Mouse (Mus musculus) heart, embryonic 11.5 days (tissue): ENCODE results near the gene Bcl2l13. TPM values are rescaled to one million over a fixed set of nuclear protein-coding genes. Genes with fewer than 3 reads are reported as not detected.

Experiments
- ATAC-seq: fragments of 200-750 bp; cut with Nextera tagmentation; replicated peaks from 2 replicates; pipeline ENCODE4 v1.8.0; 2017; ENCODE audit warnings: moderate library complexity; ENCODE audit not compliant: insufficient number of reproducible peaks, low FRiP score, low TSS enrichment
- H3K27ac ChIP-seq: fragments of 300-500 bp; sonication (generic); 2 replicates; pipeline ENCODE4 v1.5.1; 2014; ENCODE audit warnings: mild to moderate bottlenecking, low read depth, low read length
- H3K27me3 ChIP-seq: fragments of 300-500 bp; sonication (generic); 2 replicates; pipeline ENCODE4 v1.6.1; 2014; ENCODE audit warnings: mild to moderate bottlenecking, low read length, mixed read lengths; ENCODE audit not compliant: control insufficient read depth, insufficient read depth
- H3K36me3 ChIP-seq: fragments of 300-500 bp; sonication (generic); 2 replicates; pipeline ENCODE4 v1.6.1; 2014; ENCODE audit warnings: mild to moderate bottlenecking, low read length, moderate library complexity, mixed read lengths; ENCODE audit not compliant: control insufficient read depth, insufficient read depth
- H3K4me1 ChIP-seq: fragments of 300-500 bp; sonication (generic); 2 replicates; pipeline ENCODE4 v1.6.1; 2014; ENCODE audit warnings: low read length; ENCODE audit not compliant: control insufficient read depth, insufficient read depth
- H3K4me2 ChIP-seq: fragments of 300-500 bp; sonication (generic); 2 replicates; pipeline ENCODE4 v1.6.1; 2014; ENCODE audit warnings: mild to moderate bottlenecking, moderate library complexity
- H3K4me3 ChIP-seq: fragments of 300-500 bp; sonication (generic); 2 replicates; pipeline ENCODE4 v1.5.1; 2014; ENCODE audit warnings: low read depth, low read length
- H3K9ac ChIP-seq: fragments of 300-500 bp; sonication (generic); 2 replicates; pipeline ENCODE4 v1.6.1; 2014; ENCODE audit warnings: mild to moderate bottlenecking, low read depth, low read length, moderate library complexity
- H3K9me3 ChIP-seq: fragments of 300-500 bp; sonication (generic); replicated peaks from 2 replicates; pipeline ENCODE4 v1.6.1; 2016; ENCODE audit warnings: low read length; ENCODE audit not compliant: control insufficient read depth
- WGBS: fragments of 180-500 bp; shearing (Covaris S2); extraction: QIAGEN DNeasy Blood & Tissue Kit; methylation state at CpG from one replicate; pipeline ENCODE4 v1.1.7; 2014; ENCODE audit not compliant: insufficient replicate concordance; 5-methylcytosine and 5-hydroxymethylcytosine counted together
- microRNA-seq: library from miRNA; unstranded; fragments of <30 nt; microRNA quantifications from one replicate; pipeline ENCODE4, GENCODE M21; 2016; ENCODE audit warnings: borderline number of aligned reads
- polyA plus RNA-seq: library from polyadenylated mRNA; unstranded; fragments of >200 nt; fragmentation: Nextera tagmentation; extraction: Ambion mirVana; gene quantifications from 2 replicates; pipeline ENCODE4 v1.2.1, GENCODE M21; 2014

Bcl2l13 gene
- polyA plus RNA-seq, 1 experiment from 2014 or later = 26.5 TPM

DNA sequence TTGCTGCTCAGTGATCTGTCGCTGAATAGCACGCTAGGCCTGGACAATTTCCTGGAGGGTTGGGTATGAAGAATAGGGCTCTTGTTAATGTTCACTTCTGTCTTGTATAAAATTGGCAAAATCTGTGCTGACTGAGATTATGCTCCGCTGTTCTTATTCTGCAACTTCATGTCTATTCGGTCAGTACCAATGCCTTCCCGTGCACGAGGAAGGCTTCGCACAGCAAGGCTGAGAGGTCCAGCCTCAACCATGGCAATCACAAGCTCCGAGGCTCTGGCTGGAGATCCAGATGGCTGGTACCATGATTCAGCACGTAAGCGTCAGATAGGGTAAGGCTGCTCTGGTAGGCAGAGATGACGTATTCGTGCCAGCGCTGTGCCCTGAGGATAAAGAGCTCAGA lies 105.6 kb downstream of the Bcl2l13 start:
- H3K4me3 ChIP-seq = no peak overlapping the region
- H3K4me1 ChIP-seq = no peaks in the 10 kb centered on the region
- no peaks in the 10 kb centered on the region for H3K27me3 ChIP-seq
- no peaks in the 10 kb centered on the region for H3K9me3 ChIP-seq
- ATAC-seq = no peak
- no peak overlapping the region for H3K9ac ChIP-seq
- no peak overlapping the region for H3K27ac ChIP-seq
- WGBS = 93% methylated on average over 13 of the region's 13 CpGs
- no peak overlapping the region for H3K4me2 ChIP-seq
- 0 out of 2 replicates have a peak, but pooled peaks cover 4% of the 10 kb centered on the region for H3K36me3 ChIP-seq

Small RNA genes within 50 kb of the gene (microRNA-seq; reads per million reads assigned to microRNA genes)
- gene Gm25193 = not detected

Other genes starting within 250 kb of the Bcl2l13 start
- 3.0 and 4.2 TPM in 2 replicates for gene Cecr2, start 169.8 kb upstream of the Bcl2l13 start, polyA plus RNA-seq
- 0.13 TPM in 1 of 2 replicates, not detected in the other for gene Slc25a18, start 62.6 kb upstream of the Bcl2l13 start, polyA plus RNA-seq
- gene Atp6v1e1, start 13.4 kb upstream of the Bcl2l13 start, polyA plus RNA-seq = 153 and 155 TPM in 2 replicates
- 10.2 and 12.2 TPM in 2 replicates for gene Bid, start 80.6 kb downstream of the Bcl2l13 start, polyA plus RNA-seq